Mouse (Mus musculus) large intestine, adult 2 months (tissue): ENCODE data around the gene Gprin1. TPM values are rescaled to one million over a fixed set of nuclear protein-coding genes. Genes with fewer than 3 reads are reported as not detected.

ENCODE experiments used
- DNase-seq: peaks from one replicate; pipeline ENCODE4 v3.0.0-alpha.2; 2012; ENCODE audit warnings: low read depth, low spot score
- WGBS: fragments of 180-500 bp; shearing (Covaris S2); methylation state at CpG from one replicate; pipeline ENCODE4 v1.1.7; 2018; 5-methylcytosine and 5-hydroxymethylcytosine counted together
- polyA plus RNA-seq: library from polyadenylated mRNA; depleted of rRNA; stranded (reverse); fragments of >200 nt; gene quantifications from 2 replicates; pipeline ENCODE4 v1.2.3, GENCODE M21; 2012; rRNA removed

Gene Gprin1
- polyA plus RNA-seq, 1 experiment: 0.41 TPM

DNA sequence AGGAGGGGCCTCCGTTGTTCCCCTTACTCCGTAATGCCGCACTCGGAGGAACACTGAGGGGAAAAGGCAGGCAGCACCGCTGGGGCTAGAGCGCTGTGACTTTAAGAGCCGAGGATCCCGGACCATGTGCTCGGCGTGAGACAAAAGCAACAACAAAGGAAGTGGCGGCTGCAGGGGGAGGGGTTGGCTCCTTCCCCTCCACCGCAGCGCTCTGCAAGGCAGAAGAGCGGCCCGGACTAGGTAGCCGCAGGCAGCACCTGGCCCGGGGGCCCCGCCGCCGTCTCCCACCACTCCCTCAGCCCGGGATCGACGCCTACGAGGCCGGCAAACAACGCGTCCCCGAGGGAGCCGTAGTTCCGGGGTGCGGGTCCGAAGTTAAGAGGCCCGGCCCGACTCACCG, 62.6 kb downstream of the Gprin1 start:
- under 1% methylated on average over 35 of the region's 35 CpGs for WGBS
- no peak for DNase-seq

Other genes starting within 250 kb of the Gprin1 start
- gene Simc1, start 246.1 kb downstream of the Gprin1 start, polyA plus RNA-seq: 5.3 and 6.4 TPM in 2 replicates
- 123 and 156 TPM in 2 replicates for gene 4833439L19Rik, start 184.4 kb downstream of the Gprin1 start, polyA plus RNA-seq
- gene Arl10, start 174.9 kb downstream of the Gprin1 start, polyA plus RNA-seq: 7.8 and 11.2 TPM in 2 replicates
- gene Nop16, start 159.8 kb downstream of the Gprin1 start, polyA plus RNA-seq: 10.2 and 12.2 TPM in 2 replicates
- gene Higd2a, start 159.7 kb downstream of the Gprin1 start, polyA plus RNA-seq: 262 and 291 TPM in 2 replicates
- gene Cltb, start 138.5 kb downstream of the Gprin1 start, polyA plus RNA-seq: 73.5 and 101 TPM in 2 replicates
- 22.3 and 28.6 TPM in 2 replicates for gene Faf2, start 128.1 kb downstream of the Gprin1 start, polyA plus RNA-seq
- 91.2 and 122 TPM in 2 replicates for gene Rnf44, start 56.0 kb downstream of the Gprin1 start, polyA plus RNA-seq
- gene Cdhr2, start 48.4 kb downstream of the Gprin1 start, polyA plus RNA-seq: 378 and 639 TPM in 2 replicates
- gene Sncb, start 16.7 kb upstream of the Gprin1 start, polyA plus RNA-seq: 0.55 and 0.57 TPM in 2 replicates
- not detected in 2 replicates for gene Eif4e1b, start 34.1 kb upstream of the Gprin1 start, polyA plus RNA-seq
- gene Tspan17, start 39.5 kb upstream of the Gprin1 start, polyA plus RNA-seq: 11.6 and 18.2 TPM in 2 replicates
- 2.7 and 4.1 TPM in 2 replicates for gene Unc5a, start 199.5 kb upstream of the Gprin1 start, polyA plus RNA-seq